Mouse (Mus musculus): ENCODE data around the gene Nphp4.

The Nphp4 gene

DNA sequence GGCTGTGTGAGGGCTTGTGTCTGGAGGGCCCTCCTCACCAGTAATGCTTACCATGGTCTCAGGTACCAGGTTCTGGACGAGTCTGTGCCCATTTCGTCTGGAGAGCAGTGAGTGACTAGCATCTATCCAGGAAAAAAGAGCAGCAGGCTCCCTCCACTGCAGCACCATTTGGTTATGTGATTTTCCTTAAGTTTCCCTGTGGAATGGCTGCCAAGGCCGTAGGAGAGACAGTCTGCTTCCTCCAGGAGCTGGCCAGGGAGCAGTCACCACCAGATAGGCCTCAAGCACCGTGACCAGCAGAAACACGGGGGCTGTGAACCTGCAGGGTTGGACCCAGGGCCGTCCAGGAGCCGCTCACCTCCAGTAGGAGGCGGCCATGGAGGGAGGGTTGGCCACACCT, 3.9 kb downstream of the Nphp4 start:
- no peak for DNase-seq

DNA sequence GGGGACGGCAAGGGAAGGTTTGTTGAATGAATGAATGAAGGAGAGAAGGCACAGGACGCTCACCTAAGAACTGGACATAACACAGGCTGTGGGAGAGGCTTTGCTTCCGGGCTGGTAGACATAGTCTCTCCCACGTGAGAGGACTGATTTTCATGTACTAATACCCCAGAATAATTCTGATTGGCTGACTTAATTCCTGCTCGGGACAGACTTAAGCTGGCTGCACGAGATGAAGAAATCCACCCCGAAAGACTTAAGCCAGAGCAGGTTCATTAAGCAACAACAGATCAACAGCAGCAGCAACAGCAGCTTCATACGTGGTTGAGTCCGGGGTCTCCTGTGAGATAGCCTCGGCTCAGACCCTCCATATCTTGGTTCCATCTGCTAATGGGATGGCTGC, 11.5 kb downstream of the Nphp4 start:
- no peak for DNase-seq

DNA sequence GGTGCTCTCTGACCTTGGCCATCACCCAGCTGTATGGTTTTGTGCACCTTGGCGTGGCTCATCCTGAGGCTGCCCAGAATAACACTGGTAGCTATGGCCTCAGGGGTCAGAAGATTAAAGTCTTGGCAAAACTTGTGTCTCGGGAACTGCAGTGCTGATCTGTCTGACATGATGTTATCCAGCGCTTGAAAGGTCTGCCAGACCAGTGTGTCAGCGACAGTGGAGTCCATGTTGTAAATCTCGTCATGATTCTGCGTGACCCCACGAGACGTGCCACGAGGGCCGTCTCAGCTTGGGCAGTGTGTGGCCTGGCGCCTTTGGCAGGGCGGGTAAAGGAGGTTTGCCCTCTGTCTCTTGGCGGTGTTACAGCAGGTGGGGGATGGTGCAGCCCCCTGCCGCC, 13.8 kb downstream of the Nphp4 start:
- DNase-seq = no peak

DNA sequence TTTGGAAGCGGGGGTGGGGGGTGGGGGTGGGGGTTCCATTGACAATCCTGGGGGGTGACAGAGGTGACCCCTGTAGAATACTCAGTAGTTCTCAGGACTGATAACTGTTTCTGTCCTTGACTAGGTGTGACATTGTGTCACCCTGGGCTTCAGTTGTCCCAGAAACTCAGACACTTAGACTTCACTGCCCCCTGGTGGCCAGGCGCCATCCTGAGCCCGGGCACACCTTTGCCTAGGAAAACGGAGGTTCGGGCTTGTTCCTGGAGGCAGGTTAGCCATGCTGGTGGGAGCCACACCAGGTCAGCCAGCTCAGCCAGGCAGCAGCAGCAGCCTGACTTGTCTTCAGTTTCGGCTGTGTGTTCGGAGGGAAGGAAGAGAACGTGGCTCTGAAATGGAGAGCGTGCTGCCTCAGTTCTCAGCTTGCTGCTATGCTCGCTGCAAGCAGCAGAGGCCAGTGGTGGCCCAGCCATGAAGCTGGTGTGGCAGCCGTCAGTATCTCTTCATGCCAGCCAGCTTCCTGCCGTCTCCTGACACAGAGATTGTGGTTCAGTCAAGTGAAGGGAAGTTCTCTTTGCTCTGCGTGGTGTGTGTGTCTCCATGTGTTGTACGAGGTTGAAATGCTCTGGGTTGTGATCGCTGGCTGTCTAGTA, 14.9 kb downstream of the Nphp4 start:
- peak; percentile 68 for DNase-seq

DNA sequence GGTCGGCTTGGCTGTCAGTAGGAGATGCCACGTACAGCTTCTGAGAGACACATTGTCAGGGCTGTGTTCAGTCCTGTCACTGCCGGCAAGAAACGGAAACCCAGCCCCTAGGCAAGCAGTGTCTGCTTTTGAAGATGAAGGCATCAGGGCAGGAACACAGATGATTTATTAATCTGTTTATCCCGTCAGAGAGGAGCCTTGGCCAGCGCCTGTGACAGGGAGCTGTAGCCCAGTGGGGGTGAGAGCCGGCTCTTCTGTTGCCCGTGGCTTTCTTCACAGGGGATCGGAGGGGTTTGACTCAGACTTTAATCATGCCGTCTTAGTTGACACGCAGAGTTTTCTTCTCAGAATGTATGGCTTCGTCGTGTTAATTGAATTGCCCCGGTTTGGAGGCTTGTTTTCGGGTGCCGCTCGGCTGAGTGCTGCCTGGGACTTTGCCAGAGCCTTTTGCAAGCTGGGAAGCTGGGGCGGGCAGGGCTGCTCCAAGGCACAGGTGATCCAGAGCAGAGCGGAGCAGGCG, 17.9 kb downstream of the Nphp4 start:
- no peak for DNase-seq

DNA sequence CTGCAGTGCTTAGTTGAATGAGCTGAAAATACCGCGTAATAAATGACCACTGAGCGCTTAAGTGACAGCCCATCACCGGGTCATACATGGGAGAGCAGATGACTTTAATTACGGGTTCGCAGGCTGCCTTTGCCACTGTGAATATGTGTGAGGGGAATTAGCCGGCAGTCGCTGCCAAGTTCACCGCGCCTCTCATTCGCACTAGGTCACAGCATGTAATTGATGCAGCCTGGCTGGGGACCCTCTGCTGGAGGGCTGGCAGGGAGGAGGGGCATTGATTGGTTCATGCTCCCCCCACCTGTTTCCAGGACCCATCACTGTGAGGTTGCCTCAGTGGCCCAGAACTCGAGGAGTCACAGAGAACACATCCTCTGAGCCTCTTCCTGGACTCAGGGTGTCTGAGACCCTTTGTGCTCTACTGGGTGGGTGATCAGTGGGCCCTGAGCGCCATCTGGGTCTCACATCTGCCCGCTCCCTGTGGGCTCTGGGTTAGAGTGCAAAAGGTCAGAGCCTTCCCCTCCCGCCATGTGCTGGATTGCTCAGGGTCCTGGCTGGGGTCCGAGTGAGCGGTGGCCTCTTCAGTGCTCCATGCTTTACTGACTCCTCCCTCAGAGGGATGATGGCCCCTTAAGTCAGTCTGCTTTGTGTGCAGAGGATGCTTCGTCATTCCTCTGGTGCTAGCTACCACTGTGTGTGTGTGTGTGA, 35.9 kb downstream of the Nphp4 start:
- DNase-seq = no peak

DNA sequence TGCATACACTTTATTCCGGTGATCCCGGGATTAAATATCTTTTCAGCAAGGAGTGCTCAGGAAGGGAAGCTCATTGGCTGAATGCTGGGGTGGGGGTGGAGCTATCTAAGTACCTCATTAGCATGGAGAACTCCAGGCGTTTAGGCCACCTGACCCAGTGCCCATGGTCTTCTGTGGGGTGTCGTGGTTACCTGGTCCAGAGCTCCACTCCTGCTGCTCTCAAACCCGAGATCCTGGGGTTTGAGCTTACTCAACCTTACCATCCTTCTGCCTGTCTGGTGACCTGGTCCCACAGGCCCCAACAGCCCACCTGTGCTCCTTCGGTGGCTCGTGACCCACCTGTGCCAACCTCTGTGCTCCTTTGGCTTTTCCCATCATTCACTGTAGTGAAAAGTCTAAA, 38.4 kb downstream of the Nphp4 start:
- DNase-seq = no peak

DNA sequence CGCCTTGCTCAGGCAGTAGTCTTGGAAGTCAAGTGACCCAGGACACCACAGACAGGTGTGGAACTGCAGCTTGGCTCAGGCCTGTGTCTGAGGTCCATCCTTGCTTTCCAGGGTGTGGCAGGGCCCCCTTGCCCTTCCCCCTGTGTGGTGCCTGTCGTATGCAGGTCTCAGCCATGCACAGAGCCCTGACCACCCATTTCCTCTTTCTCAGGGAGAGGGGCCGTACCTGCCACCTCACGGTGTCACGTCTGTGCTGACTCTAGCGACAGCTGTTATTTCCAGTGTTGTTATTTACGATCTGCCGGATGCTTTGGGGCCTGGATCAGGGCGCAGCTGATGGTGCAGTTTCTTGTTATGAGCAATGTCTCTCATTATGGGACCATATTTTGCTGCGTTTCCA, 42.6 kb downstream of the Nphp4 start:
- no peak for DNase-seq

DNA sequence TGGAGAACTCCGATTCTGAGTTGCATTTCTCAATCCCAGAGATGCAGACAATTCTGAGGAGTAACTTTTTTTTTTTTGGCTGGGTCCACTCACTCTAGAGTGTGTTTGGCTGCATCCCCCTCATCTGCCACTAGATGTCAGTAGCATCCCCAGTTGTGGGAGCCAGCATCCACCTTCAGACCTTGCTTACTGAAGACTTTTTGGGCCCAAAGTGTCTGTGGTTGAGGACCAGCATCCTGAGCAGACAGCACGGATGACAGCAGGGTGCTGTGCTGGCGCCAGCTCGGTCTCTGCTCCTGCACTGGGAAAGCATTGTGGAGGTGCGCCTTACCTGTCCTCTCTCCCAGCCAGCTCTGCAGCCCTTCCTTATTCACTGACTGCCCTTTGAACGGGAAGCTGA, 43.6 kb downstream of the Nphp4 start:
- peak; percentile 63 for DNase-seq

DNA sequence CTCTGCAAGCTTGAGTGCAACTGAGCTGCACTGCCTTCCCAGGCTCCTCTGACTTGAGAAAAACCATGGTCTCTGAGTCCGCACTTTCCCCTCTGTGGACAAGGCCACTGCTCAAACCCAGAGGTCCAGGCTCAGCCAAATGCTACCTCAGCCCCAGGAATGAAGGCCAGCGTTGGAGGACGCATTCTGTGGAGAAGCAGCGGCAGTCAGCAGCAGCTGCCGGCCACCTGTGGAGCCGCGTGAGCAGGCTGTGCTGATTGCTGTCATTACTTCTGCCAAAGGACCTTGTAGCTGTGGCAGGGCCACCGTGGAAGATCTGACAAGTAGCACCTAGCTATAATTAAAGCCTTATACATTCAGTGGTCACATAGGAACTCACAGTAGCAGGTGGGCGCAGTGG, 56.4 kb downstream of the Nphp4 start:
- DNase-seq = no peak

DNA sequence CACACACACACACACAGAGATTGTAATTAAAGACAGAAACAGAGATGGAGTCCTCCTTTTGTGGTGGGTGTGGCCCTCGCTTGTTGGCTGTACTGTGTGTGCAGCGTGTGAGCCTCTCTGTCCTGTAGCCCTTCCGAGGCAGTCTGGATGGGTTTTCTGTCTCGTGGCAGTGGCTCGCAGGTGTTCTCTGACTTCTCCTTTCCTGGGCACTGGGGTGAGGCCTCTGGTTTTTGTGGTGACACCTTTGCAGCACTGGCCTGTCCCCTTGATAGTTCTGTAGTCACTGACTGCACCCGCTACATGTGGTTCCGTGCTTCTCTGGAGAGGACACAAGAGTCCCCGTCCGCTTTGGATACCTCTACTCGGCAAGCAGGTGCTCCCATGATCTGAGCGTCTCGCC, 63.2 kb downstream of the Nphp4 start:
- DNase-seq = no peak

DNA sequence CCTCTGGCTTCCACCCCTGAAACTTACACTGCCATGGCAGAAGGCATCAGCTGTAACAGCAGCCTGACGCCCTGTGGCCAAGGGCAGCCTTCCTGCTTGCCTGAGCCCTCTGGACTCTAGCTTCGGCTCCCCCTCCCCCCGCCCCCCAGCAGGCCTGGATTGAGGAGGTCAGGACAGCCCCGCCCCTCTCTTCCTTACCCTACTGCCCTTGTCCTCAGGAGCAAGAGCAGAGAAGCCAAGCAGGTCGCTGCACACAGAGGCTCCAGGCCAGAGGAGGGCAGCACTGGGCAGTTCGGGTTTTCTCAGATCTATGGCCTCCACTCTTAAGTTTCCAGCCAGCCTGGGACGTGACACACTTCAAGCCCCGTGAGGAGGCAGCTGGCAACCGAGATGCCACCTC, 64.7 kb downstream of the Nphp4 start:
- DNase-seq = peak; percentile 23

DNA sequence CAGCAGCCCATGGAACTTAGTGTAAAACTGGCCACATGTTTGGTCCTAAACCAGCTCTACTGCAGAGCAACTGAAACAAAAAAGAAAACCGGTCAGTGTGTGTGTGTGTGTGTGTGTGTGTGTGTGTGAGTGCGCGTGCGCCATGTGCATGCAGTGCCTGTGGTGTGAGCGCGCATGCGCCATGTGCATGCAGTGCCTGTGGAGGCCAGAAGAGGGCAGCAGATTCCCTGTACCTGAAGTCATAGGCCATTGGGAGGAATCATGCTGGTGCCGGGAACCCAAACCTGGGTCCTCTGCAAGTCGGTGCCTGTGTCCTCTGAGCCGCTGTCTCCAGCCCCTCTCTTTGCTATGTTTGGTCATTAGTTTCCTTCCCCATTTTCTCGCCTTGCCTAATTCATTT, 65.9 kb downstream of the Nphp4 start:
- DNase-seq = no peak

DNA sequence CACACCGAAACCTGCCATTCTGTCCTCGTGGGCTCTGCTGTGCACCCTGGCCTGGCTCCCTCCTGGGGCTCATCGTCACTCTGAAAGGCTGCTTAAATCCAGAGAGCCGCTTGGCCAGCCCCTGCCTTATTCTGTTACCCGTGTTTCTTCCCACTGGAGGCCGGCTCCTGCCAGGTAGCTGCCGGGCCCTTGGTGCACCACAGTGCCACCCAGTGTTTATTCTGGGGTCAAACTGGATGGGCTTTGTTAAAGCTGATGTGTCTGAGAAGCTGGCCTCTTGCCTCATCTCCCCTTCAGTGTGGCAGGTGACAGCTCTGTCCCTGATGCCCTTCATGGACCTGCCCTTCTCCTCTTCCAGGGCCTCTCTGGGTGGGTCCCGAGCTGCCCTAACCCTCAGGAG, 70.0 kb downstream of the Nphp4 start:
- no peak for DNase-seq

DNA sequence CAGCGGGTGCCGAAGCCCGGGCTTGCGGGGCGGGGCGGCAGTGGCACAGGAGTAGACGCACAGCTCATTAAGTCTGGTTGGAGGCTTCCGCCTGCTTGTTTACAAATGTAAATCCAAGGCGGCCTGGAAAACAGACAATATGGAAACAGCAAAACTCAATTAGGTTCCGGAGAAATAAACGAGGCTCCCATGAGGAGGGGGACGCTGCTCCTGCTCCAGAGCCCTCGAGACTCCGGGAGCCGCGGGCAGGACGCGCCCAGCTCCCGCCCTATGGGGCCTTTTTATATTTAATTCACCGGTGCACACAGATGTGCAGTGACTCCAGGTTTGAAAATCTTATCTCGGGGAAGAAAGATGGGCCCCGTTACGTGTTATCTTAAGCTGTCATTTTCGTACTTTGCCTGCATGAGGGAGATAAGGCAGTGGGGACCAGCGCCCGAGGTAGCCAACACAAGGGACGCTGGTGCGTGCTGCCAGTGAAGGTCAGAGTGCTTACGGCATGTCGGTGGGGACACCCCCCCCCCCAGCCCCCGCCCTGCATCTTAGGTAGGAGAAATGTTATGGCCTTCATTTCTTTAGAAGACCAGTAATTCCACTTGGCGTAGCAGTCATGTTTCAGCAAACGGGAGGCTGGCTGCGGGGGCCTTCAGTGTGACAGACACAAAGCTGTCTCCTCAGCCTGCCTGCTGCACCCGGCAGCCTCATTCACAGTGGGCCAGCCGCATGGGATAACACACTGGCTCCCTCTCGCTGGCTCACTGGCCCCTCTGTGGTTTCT, 71.6 kb downstream of the Nphp4 start:
- no peak for DNase-seq

DNA sequence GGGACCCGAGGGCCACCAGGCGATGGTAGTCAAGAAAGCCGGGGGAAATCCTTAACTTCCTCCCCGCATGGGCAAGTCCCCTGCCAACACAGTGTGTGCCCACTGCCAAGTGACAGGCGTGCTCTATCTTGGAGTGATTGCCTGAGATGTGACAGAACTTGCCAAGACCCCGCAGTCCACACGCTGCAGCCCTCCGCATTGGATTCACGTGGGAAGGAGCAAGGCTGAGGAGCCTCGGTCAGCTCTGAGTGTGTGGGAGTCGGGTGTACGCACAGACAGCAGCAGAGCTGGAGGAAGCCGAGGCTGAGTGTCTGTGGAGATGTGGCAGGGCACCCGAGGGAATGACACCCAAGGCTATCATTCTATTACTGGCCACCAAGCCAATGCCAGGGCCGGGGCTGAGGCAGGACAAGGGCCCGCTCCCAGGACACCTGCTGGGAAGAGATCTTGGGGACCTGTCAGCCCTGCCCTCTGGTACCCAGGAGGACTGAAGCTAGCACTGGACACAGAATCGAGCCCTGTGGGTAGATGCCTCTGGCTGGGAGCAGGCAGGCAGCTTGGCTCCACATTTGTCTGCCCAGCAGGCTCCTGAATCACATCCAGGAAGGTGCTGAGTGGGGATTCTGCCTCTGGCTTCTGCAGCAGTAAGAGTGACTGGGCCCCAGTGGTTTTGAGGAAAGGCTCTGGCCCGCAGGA, 73.1 kb downstream of the Nphp4 start:
- no peak for DNase-seq

DNA sequence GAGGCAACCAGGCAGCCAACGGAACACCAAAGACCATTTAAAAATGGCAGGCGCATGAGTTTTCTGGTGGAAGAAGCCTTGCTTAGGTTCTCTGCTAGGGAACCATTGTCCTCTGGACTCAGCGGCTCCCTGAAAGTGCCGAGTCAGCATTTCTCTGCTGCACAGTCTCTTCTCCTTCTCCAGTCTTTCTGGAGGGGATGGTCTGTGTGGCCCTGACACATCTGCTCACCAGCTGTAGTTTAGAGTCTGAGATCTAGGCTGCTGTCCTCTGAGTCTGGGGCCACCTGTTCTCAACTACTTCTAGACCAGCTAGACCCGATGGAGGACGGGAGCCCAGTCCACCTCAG, 73.7 kb downstream of the Nphp4 start:
- DNase-seq = no peak

DNA sequence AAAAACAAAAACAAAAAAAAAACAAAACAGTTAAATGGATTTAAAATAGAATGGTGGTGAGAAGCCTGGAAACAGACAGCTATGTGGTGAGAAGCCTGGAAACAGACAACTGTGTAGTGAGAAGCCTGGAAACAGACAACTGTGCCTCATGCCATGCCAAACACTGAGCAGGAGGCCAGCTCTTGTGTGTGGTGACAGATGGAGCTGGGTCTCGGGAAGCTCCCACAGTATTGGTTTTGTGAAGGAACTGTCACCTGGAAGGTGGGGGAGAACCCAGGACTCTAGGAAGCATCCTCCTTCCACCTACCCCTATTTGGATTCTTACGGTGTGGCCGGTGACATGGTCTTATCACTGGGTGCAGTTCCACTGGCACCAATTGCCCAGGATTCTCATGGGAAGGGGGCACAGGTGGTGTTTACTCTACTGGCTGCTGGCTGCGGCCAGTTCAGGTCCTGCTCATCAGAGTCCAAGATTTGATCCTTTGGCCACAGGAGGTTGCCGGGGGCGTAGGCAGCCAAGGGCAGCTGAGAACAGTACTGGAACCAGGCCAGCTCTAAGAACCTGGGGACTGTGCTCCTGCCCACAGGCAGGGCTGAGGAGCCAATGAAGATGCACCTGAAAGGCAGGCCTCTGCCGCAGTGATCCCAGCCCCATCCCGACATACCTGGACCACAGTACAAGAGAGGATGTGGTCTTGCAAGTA, 77.2 kb downstream of the Nphp4 start:
- no peak for DNase-seq

DNA sequence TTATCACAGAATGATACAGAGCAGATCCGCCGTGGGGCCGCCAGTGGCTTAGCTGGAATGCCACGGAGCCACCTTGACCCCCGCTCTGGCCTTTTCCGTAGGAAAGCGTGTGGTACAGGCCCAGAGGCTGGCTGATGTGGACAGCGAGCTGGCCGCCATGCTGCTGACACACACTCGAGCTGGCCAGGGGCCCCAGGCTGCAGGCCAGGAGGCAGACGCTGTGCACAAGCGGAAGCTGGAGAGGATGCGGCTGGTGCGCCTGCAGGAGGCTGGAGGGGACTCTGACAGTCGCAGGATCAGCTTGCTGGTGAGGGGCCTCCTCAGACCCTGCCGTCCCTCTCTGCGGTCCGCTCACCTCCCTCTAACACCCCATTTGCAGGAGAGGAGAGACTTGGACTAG, 77.9 kb downstream of the Nphp4 start:
- peak; percentile 64 for DNase-seq

DNA sequence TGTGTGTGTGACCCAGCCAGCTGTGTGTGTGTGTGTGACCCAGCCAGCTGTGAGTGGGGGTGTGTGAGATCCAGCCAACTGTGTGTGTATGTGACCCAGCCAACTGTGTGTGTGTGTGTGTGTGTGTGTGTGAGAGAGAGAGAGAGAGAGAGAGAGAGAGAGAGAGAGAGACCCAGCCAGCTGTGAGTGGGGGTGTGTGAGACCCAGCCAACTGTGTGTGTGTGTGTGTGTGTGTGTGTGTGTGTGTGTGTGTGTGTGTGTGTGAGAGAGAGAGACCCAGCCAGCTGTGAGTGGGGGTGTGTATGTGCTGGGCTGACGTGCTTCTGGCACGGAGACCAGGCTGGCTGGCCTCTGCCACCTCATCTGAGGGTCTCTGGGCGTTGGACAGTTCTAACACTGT, 79.3 kb downstream of the Nphp4 start:
- DNase-seq = peak; percentile 63

DNA sequence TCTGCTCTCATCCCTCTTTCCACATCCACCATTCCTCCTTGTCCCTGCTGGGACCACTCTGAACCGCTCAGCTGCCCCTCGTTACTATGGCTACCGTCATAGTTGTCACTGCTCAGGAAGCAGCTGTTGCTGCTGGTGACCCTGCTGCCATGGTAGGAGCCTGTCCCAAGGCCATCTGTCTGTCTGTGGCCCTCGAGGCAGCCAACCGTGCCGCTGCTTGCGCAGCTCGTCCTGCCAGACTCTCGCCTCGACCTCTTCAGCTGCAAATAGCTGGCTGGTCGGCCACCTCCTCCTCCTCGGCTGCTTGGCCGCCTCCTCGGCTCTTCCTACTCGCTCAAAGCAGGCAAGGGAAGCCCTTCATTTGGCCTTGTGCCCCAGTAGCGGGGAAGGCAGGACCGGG, 81.7 kb downstream of the Nphp4 start:
- peak; percentile 57 for DNase-seq

DNA sequence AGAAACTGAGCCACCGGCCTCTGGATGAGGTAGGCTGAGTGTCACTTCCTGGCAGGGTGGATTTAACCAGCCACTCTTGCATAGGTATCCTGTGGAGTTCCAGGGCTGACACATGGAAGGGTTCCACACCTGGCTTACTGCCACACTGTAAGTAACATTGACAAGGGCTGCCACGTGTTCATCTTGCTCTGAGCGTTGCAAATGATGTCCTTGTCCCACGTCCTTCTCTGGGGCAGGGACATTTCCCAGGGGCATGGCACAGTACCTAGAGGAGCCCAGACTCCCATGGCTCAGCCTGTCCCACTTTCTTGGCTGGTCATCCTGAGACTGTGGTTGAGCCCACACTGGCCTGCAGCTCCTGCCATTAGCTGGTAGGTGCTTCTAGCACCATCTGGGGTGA, 91.5 kb downstream of the Nphp4 start:
- DNase-seq = no peak

All from lung, postnatal 10 days (tissue).